Mouse (Mus musculus) cerebellum, adult 2 months (tissue): ENCODE data around the gene Olfr868.

ENCODE experiments used
- CTCF ChIP-seq: fragments of 200-500 bp; IDR thresholded peaks from 2 replicates; pipeline ENCODE4 v1.5.1; 2011; ENCODE audit warnings: low read depth, mild to moderate bottlenecking, control low read depth, low read length, moderate library complexity, borderline replicate concordance; ENCODE audit not compliant: insufficient read depth
- POLR2A ChIP-seq: fragments of 200-500 bp; IDR thresholded peaks from 2 replicates; pipeline ENCODE4 v1.6.1; 2011; ENCODE audit warnings: low read length, control low read depth, borderline replicate concordance; ENCODE audit not compliant: insufficient read depth

DNA sequence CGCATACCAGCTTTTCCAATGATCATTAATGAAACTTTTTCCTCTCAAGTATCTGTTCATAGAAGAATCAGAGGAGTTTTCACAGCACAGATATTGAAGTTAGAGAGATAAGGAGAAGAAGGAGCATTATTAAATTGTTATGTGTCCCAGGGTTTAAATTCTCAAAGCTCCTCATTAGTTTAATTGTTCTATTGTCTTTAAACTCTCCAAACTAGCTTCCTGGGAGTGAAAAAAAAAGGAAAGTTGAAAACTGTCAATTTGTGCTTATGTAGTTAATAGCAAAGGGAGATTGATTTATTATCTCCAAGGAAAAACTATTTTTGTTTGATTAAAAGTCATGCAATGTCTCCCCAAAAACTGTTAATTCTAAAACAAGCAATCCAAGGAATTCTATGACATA is 41.0 kb upstream of the Olfr868 start, which contains the start of gene Olfr867:
- TF ChIP-seq CTCF = no peak
- TF ChIP-seq POLR2A = no peak
